Mouse (Mus musculus) adrenal gland, postnatal 36 days (tissue): ENCODE measurements around the gene Zscan20. TPM values are rescaled to one million over a fixed set of nuclear protein-coding genes. Genes with fewer than 3 reads are reported as not detected.

Experiments
- DNase-seq, 2 experiments: peaks; one replicate each; pipeline ENCODE4 v3.0.0; 2021; ENCODE audit warnings: mixed read lengths in 1 of 2
- long read RNA-seq, 2 experiments: library from polyadenylated mRNA; stranded (forward); transcript quantifications; one replicate each; pipeline ENCODE4 v2.0.0; 2021; ENCODE audit warnings: borderline sequencing depth in 2 of 2
- total RNA-seq, 2 experiments: library from RNA; stranded (reverse); gene quantifications; 2 replicates each; pipeline ENCODE4 v1.2.3; 2021

The Zscan20 gene
- total RNA-seq: 1 to 10 TPM; 6.3 to 8.7 TPM
- long read RNA-seq, experiment 1, partial matches to known transcripts: 0 of 2 reads
- long read RNA-seq, experiment 1, other reads (novel, unspliced or antisense): 2 of 2 reads
- long read RNA-seq, experiment 2, full-length matches to known transcripts: 1 of 3 reads
- long read RNA-seq, experiment 2, partial matches to known transcripts: 2 of 3 reads
- long read RNA-seq, experiment 2, other reads (novel, unspliced or antisense): 0 of 3 reads

DNA sequence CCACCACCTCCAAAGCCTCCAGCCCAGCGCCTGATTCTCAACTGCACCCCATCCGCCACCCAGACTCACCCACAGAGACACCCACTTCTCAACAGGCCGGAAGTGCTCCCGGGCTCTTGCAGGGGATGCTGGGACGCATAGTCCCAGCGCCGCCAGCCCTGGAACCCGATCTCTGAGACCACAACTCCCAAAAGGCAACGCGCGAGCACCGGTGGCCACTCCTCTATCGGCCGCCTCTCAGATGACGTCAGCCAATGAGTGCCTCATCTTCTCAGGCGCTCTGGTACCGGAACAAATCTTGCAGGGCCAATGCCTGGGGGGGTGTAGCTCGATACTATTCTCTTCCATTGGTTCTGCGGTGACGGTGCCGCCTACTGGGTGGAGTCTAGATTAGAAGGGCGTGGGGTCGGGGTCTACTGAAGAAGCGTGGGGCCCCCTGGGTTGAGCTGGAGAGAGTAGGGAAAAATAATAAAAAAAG is at the start of gene Zscan20:
Gene Zscan20, minus strand, starts transcription at position 174 of the 478 bp plus-strand sequence.
- DNase-seq: peak; percentile 96

DNA sequence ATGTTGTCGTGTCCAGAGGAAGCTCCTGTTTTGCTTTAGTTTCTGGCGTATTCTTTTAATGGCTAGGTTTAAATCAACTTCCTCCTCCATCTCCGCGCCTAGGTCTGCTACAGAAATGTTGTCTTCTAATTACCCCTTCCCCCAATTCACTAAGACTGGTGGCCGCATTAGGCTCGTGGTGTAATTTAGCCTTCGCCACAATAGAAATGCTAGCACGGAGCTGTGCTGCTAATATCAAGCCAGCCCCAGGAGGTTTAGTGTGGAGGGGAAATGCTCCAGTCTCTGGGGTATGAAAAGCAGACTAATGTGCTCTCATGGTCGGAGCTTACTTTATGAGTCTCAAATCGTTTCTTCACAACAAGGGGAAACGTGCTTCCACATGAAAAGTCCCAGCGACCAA is 45.5 kb upstream of the Zscan20 start:
- no peak for DNase-seq

DNA sequence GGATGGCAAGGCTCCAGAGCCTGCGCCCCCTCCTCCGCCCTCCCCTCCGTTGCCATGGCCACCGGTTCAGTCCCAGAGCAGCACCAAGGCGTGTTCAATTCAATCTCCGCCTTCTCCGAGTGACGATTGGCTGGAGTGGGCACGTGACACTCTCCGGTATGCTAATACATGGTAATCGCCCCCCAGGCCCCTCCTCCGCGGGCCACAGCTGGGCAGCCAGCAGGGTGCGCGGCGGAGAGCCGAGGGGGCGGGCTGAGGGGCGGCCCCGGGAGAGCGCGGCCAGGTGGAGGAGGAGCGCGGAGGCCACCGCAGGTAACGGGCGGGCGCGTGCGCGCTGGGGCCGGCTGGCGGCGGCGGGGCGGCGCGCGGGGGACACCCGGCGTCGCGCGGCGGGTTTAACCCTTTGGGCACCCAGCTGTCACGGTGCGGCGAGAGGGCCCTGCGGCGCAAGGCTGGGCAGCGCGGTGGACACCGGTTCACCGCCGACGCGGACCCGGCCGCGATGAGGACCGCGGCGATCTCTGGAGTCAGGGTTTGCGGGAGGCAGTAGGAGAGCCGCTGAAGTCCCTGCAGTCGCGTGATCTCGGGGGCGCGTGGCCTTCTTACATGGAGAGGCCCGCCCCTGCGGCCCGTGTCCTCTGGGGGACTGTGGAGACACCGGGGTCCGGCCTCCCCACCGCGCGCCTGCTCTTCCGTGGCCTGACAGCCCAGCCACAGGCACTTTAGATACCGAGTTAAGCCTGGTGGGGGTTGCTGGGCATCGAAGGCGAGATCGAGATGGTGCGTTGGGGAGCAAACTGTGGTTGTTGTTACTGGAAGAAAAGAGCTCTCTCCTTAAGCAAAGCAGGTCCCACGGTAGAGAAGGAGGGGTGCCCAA is 44.8 kb upstream of the Zscan20 start, which contains the start of gene Phc2:
Gene Phc2, plus strand, starts transcription at position 198 of the 877 bp plus-strand sequence.
- peak; percentile 95 to 97 for DNase-seq

DNA sequence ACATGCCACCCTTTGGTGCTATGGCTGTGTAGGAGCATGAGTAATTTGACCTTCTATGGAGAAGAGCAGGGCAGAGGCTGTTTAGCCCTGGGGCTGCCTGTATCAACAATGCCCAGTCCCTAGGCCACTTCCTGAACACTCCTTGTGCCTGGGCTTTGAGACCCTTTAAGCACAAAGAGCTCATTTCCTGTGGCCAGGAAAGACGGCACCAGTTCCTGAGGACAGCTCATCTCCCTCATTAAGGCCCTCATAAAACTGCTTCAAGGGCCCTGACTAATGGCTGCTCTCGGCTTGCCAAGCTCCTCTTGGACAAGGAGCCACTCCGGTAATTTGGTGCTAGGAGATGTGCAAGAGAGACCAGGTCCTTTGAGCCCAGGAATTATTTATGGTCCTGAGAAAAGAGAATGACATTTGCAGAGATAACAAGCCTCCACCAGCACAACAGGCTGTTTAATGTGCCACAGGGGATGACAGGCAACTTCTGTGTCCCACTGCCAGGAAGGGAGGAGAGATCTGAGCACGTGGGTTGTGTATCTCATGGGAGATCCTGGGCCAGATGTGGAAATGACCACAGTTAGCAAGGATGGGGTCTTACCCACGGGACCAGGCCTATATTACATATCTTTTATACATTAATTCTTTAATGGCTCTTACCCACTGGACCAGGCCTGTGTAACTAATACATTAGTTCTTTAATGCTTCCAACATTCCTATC is 42.8 kb upstream of the Zscan20 start:
- DNase-seq: peak; percentile 44 to 46

DNA sequence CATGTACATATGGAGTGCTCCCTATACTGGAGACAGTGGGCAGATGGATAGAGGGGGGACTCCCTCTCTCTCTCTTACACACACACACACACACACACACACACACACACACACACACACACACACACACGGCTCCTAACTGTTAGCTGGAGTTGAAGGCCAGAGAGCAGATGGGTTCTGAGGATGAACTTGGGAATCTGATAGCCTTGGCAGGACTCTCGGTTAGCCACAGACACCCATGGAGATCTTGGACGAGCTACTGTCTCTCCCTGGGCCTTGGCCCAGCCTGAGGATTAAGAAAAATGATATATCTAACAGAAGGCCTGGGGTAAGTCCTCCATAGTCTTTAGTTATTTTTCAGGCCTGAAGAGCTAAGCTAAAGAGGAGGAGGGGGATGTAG is 41.6 kb upstream of the Zscan20 start:
- no peak for DNase-seq

DNA sequence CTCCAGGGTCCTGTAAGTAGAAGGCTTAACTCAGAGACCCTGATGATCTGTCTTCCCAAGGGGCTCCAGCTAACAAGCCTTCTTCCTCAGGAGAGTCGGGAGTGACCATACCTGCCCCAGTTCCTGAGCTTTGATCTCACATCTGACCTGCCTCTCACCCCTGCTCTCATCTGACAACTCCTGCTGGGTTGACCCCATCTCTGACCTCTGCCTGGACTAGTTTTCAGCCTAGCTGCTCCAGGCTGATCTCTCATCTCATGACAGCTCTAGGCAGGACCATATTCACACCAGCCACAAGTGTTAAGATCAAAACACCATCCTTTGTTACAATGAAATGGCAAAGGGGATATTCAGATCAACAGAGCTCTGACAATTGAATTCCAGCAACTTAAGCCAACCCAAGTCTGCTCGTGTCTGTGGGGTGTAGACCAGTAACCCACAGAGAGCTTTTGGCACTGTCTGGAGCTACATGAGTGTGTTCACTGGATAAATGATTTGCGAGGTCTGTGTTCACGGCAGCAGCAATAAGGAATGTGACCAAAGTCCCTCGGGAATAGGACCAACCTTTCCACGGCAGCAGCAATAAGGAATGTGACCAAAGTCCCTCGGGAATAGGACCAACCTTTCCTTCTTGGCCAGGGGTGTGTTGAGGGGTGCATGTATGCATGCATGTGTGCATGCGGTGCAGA is 38.8 kb upstream of the Zscan20 start:
- no peak for DNase-seq

DNA sequence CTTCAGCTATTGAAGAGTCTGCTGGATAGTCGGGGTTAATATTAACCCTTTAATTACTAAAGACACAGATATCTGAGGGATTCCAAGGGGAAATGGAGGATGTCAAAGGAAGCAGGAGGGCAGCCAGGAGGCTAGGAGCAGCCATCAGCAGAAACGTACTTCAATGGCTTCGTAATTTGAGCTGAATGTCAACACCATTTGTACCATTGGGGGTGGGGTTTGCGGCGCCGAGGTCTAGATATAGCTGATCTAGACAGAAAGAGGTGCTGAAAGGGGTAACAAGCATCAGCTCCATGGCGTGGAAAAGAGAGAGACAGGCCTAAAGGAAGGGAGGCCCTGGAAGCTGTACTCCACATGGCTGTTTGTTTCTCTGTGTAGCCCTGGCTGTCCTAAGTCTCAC is 36.9 kb upstream of the Zscan20 start:
- DNase-seq: no peak

DNA sequence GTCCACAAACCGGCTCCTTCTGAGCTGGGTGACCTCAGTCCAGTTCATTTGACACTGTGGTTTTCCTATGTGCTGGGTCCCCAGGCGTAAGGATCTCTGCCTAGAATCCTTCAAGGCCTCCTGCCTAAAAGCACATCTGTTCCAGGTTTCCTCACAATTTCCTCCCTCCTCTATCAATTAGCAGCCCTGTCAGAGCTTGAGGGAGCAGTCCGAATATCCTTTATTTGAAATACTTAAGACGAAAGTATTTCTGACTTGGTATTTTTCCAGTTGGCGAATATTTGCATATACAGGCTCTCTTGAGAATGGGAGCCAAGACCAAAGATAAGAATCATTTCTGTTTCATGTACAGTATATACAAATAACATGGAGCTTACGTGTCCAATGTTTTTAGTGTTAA is 36.0 kb upstream of the Zscan20 start:
- no peak for DNase-seq

DNA sequence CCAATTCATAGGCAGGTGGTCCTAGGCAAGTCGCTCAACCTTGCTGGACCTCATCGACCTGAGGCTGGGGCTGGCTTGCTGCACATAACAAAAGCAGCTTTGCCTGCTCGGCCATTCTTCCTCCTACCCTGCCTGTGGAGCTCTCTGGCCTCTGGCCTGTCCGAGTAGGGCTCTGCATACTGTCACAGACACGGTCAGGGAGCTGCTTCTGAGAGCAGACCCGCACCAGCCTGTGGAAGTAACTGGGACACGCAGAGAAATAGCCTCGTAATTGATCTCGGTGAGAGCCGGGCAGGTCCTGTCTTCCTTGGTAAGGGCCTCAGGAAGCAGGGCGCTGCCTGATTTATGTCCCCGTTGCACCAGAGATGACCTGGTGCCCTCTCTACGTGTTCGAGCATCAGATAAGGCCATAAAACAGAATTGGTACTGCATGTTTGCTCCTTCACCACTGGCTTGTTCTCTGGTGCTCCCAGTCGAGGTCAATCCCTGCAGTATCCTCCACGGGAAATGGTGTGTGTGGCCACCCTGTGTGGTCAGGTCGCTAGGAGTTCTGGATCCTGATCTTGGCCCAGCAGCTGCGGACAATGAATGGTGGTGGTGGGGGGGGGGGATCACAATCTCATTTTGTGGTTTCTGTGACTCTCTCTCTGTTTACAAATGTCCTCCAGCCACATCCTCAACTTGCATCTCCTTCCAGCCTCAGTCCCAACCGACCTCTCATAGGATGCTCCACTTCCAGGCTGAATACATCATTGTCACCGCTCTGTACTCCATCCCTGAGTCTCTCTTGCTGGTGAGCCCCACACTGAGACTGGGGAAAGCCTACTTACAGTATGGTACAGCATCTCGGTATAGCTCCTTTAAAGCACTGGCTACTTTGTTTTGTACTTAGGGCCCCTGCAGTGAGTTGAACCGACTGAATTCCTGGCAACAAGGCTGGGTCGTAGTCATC is 32.1 kb upstream of the Zscan20 start:
- no peak for DNase-seq

DNA sequence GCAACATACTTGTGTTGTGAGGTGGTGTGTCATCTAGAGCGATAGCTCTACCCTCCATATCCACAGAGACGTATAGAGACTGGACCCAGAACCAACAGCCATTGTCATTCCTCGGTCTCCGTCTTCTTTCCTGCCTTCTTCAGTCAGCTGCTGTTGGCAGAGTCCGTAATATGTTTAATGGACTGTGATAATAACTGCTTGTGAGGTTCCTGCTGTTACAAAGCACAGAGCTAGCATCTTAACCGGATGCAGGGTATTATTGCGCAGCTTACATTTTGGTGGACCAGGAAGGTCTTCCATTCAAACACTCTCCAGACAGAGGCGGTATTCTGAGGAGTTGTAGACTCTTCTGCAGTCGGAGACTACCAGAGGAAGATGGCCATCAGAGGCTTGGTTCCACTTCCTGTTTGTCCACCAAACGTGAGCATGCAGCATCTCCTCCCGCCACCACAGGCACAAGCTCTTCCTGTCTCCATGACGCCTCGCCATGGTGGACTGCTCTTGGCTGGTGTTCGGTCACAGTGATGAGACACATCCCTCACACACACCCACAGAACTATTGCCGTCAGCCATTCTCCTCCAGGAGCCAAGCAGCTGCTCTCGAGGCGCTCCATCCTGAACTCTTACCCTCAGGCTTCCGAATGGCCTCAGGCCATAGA is 28.5 kb upstream of the Zscan20 start:
- DNase-seq: no peak

DNA sequence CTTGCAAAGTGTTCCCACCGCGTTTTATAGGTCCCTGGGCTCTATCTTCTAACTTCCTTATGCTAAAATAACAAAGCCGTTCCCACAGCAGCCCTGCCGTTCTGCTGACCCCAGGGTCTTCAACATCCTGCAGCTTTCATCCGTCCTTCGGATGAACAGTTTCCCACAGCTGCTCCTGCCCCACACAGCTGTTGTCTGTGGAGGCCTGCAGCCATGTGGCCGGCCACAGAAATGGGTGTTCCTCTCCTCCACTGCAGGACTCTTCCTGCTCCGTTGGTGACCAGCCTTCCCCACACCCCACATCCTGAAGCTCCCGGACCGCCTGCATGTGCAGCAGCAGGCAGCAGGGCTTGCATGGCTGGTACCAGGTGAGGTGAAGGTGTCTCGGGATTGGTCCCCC is 27.4 kb upstream of the Zscan20 start:
- no peak for DNase-seq

DNA sequence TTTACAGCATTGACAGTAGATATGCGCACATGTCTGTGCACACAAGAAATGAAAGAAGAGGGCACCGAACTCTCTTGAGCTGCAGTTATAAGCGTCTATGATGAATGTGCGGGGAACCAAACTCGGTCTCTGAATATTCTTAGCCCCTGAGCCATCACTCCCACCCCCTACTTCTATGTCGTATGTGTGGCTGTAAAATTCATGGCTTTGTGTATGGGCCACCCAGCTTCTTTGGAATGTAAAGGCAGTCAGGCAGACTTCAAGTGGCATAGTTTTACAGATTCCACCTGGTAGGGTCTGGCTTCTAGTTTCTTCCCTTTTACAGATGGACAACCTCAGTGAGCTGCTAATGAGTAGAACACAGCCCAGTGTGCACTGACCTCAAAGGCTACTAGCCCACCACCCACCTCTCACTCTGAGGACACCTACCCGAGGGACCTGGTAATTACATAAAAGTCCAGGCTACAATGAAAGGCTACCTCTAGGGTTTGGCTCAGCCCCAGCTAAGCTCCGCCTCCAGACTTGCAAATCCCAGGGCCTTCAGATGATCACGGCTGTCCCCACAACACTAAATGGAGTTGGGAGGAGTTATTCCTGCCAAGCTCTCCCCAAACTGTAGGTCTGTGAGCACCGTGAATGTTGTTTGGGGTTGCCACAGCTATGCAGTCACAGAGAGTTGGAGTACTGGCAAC is 26.1 kb upstream of the Zscan20 start:
- peak; percentile 55 to 66 for DNase-seq

DNA sequence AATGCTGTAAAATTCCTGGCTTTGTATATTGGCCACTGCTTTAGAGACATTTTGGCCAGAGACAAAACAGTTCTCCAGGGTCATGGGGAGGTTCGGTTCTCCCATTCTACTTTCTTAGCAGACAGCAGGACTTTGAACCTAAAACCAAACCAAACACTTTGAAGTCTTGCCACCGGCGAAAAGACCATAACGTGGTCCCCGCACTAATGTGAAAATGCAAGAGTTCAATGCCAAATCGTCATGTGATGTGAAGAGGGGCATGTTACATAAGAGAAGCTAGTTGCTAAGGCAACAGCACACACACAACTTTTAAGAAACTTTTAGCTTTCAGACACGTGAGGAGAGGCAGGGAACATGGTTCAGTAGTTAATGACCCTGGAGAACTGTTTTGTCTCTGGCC is 25.6 kb upstream of the Zscan20 start:
- no peak for DNase-seq

DNA sequence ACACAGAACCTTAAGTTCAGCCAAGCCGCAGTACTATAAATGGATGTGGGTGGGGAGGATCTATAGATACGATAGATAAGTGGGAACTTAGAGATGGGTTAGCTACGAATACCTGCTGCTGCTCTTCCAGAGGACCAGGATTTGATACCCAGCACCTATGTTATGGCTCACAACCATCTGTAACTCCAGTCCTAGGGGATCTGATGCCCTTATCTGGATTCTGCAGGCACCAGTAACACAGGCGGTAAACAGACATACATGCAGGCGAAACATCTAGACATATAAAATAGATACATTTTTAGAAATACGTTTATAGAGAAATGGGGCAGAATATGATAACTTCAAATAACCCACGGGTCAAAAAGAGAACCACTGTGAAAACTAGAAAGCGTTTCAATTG is 11.2 kb upstream of the Zscan20 start:
- no peak for DNase-seq

DNA sequence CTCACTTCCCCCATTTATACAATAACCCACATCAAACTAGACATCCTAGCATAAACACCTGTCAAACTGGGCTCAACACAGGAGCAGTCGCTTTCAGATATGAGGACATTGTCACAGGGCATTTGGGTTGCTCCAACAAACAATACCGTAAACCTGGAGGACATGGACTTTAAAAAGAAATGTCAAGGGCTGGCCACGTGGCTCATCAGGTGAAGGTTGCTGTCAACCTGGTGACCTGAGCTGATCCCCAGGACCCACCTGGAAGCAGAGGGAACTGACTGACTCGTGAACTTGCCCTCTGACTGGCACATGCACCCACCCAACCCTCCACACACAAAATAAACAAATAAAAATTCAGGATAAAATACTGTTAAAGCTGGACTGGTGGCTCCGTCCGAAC is 10.7 kb upstream of the Zscan20 start:
- DNase-seq: no peak

DNA sequence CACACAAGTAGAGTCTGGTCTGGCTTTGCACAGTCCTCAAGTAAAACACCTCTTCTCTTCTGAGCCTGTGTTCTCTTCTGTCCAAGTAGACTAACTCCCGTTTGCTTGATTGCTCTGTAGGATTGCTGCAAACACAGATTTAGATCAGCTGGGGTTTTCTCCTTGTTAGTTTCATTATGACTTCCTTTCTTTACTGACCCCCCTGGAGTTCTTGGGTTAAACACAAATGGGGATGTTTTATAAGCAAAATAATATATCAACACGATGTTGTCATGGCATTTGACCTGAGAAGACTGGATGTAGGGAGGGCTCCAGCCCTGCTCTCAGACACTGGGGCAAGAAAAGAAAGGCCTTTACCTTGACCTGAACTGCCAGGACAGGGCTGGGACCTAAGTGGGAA is 9.1 kb upstream of the Zscan20 start:
- no peak for DNase-seq

DNA sequence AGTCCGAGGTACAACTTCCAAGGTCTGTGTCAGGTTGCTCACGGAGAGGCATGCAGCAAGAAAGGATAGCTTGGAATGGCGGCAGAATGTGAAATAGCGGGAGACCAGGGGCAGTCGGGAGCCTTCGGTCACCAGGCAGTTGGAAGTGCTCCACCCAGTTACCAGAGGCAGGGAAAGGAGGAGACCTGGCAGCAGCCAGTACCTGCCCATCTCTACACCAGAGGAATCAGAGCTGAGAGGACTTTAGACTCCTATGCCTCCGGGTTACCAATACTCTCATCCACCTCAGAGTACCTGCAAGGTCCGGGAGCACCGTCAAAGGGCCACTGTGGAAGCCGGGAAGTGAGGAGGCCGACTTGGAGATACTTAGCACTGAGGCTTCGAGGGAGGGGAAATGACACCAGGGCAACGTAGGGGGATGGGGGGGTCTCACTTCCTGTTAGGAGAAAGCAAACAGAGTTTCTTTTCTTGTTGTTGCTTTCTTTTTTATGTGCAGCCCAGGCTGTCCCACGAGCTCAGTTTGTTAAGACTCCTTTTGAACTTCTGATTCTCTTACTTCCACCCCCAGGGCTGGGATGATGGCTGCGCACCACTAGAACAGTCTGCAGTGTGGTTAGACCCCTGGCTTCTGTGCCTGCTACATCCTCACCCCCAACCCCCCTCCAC is 8.5 kb upstream of the Zscan20 start, which contains the start of gene Tlr12:
Gene Tlr12, minus strand, starts transcription at position 374 of the 666 bp plus-strand sequence.
- DNase-seq: no peak

DNA sequence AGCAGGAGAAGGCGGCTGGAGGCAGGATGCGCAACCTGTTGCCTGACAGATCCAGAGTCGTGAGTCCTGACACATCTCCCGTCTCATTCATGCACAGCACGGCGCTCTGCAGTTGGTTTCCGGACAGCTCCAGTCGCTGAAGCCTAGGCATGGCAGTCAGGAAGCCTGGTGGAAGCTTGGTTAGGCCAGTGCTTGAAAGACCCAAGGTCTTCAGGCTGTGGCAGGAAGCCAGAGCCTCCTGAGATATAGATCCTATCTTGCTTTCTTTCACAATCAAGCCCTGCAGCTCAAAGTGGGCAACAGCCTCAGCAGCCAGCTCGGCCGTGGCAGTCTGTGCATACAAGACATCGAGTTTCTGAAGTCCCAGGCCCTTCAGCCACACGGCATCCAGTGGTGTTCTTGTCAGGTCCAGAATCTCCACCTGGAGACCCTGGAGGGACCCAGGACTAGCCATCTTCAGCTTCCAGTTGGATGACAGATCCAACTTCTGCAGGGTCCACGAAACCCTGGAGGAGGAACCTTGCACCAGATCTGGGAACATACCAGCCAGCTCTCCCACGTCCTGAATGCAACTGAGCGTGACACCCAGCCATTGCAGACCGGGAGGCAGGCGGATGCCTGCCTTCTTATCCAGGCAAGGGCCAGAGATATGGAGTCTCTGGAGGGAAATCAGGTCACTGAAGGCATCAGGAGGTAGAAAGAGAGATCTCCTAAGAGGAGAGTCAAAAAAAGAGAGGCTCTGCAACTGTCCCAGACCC is 7.6 kb upstream of the Zscan20 start:
- DNase-seq: peak; percentile 32 to 41
